Mouse (Mus musculus): Measurements from ENCODE around the gene Lpcat1. TPM values are rescaled to one million over a fixed set of nuclear protein-coding genes. Genes with fewer than 3 reads are reported as not detected.

Lpcat1 gene
- polyA plus RNA-seq, 1 experiment from 2014 or later, result 74.9 TPM

DNA sequence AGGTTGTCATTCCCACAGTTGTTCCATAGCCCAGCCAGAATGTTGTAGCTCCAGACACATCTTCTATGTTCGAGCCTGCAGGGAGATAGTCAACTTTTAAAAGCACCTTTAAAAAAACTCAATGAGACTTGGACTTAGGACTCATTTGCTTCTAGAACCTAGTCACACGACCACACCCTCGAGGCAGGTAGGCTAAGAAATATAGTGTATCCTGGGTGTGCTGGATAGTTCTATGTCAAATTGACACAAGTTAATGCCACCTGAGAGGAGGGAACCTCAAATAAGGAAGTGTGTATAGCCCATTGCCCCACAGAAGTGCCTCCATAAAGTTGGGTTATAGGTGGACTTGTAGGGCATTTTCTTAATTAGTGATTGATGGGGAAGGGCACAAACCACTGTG is 11.7 kb upstream of the Lpcat1 start:
- no peak for ATAC-seq (ENCODE audit: low read depth)
- H3K36me3 ChIP-seq (ENCODE audit: control insufficient read depth, insufficient read depth, low read length), result no peaks in the 10 kb centered on the region
- no peak overlapping the region for H3K4me3 ChIP-seq (ENCODE audit: low read depth, low read length)
- H3K9me3 ChIP-seq (ENCODE audit: control insufficient read depth, low read length), result no peaks in the 10 kb centered on the region
- WGBS, result 85% methylated on average over 3 of the region's 3 CpGs
- H3K27ac ChIP-seq (ENCODE audit: low read depth, low read length), result no peak overlapping the region
- no peaks in the 10 kb centered on the region for H3K27me3 ChIP-seq (ENCODE audit: control insufficient read depth, insufficient read depth, low read length)
- no peak overlapping the region for H3K9ac ChIP-seq (replicated peaks; ENCODE audit: low read depth, low read length)
- no peaks in the 10 kb centered on the region for H3K4me1 ChIP-seq (ENCODE audit: control insufficient read depth, insufficient read depth, low read length)
- H3K4me2 ChIP-seq (ENCODE audit: low read depth, low read length), result no peak overlapping the region

GRCm38 (mm10) chr13:73457301-73457700 is 9.7 kb upstream of the Lpcat1 start:
- Histone ChIP-seq H3K9ac (replicated peaks; ENCODE audit: low read depth, low read length) (no peak overlapping the region), H3K9me3 (ENCODE audit: control insufficient read depth, low read length) (no peaks in the 10 kb centered on the region), H3K27me3 (ENCODE audit: control insufficient read depth, insufficient read depth, low read length) (no peaks in the 10 kb centered on the region), H3K4me2 (ENCODE audit: low read depth, low read length) (no peak overlapping the region), H3K4me1 (ENCODE audit: control insufficient read depth, insufficient read depth, low read length) (no peaks in the 10 kb centered on the region), H3K27ac (ENCODE audit: low read depth, low read length) (no peak overlapping the region), H3K4me3 (ENCODE audit: low read depth, low read length) (no peak overlapping the region), H3K36me3 (ENCODE audit: control insufficient read depth, insufficient read depth, low read length) (no peaks in the 10 kb centered on the region)
- ATAC-seq (ENCODE audit: low read depth), result no peak
- WGBS, result 94% methylated on average over 3 of the region's 4 CpGs

DNA sequence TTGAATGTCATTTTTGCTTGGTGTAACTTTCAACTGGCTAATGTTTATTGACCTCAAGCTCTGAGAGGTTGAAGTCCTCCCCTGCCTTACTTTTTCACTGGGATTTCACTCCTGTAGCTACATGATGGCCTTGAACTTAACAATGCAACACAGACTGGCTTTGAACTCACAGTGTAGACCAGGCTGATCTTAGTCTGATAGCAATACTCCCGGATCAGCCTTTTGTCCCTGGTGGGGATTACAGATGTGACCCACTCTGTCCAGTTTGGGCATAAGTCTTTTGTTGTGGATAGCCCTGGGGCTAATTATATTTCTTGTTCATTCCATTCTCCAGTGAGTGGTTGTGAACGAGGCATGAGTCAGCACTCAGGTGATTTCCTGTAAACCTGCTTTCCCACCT is 9.3 kb upstream of the Lpcat1 start:
- H3K27ac ChIP-seq (ENCODE audit: low read depth, low read length), result no peak overlapping the region
- no peak overlapping the region for H3K4me3 ChIP-seq (ENCODE audit: low read depth, low read length)
- H3K9ac ChIP-seq (replicated peaks; ENCODE audit: low read depth, low read length), result no peak overlapping the region
- ATAC-seq (ENCODE audit: low read depth), result no peak
- H3K27me3 ChIP-seq (ENCODE audit: control insufficient read depth, insufficient read depth, low read length), result no peaks in the 10 kb centered on the region
- no peaks in the 10 kb centered on the region for H3K4me1 ChIP-seq (ENCODE audit: control insufficient read depth, insufficient read depth, low read length)
- WGBS, result 75% methylated on average over 2 of the region's 2 CpGs
- no peaks in the 10 kb centered on the region for H3K9me3 ChIP-seq (ENCODE audit: control insufficient read depth, low read length)
- no peaks in the 10 kb centered on the region for H3K36me3 ChIP-seq (ENCODE audit: control insufficient read depth, insufficient read depth, low read length)
- no peak overlapping the region for H3K4me2 ChIP-seq (ENCODE audit: low read depth, low read length)

GRCm38 (mm10) chr13:73458719-73459118 is 8.3 kb upstream of the Lpcat1 start:
- Histone ChIP-seq H3K9ac (replicated peaks; ENCODE audit: low read depth, low read length) (no peak overlapping the region), H3K36me3 (ENCODE audit: control insufficient read depth, insufficient read depth, low read length) (no peaks in the 10 kb centered on the region), H3K27ac (ENCODE audit: low read depth, low read length) (no peak overlapping the region), H3K4me3 (ENCODE audit: low read depth, low read length) (no peak overlapping the region), H3K27me3 (ENCODE audit: control insufficient read depth, insufficient read depth, low read length) (no peaks in the 10 kb centered on the region), H3K9me3 (ENCODE audit: control insufficient read depth, low read length) (no peaks in the 10 kb centered on the region), H3K4me1 (ENCODE audit: control insufficient read depth, insufficient read depth, low read length) (no peaks in the 10 kb centered on the region), H3K4me2 (ENCODE audit: low read depth, low read length) (no peak overlapping the region)
- no peak for ATAC-seq (ENCODE audit: low read depth)
- WGBS, result 69% methylated on average over 5 of the region's 5 CpGs

DNA sequence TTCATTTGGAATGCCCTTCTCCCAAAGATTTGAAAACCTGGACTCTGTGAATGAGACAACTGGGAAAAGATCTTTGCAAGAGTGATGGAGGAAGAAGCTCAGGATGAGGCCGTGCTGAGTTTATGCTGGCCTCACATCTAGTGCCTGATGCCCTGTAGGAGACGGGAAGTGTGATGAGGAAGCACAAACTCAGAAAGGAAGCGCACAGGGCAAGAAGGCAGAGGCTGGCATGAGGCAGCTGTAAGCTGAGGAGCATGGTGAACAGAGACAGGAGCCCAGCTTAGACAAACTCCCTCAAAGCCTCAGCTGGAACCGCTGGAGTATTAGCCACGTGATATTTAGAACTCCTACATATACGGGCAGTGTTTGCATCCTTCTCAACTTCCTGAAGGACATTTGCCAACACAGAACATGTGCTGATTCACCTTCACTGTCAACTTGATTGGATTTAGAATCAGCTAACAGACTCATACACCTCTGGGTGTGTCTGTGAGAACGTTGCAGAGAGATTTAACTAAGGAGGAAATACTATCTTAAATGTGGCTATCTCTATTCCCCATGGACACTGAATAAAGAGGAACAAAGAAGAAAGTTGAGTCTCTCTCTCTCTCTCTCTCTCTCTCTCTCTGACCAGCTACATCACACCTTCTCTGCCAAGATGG is 7.7 kb upstream of the Lpcat1 start:
- Histone ChIP-seq H3K4me1 (ENCODE audit: control insufficient read depth, insufficient read depth, low read length) (no peaks in the 10 kb centered on the region), H3K36me3 (ENCODE audit: control insufficient read depth, insufficient read depth, low read length) (no peaks in the 10 kb centered on the region), H3K27ac (ENCODE audit: low read depth, low read length) (no peak overlapping the region), H3K4me3 (ENCODE audit: low read depth, low read length) (no peak overlapping the region), H3K27me3 (ENCODE audit: control insufficient read depth, insufficient read depth, low read length) (no peaks in the 10 kb centered on the region), H3K9ac (replicated peaks; ENCODE audit: low read depth, low read length) (no peak overlapping the region), H3K4me2 (ENCODE audit: low read depth, low read length) (no peak overlapping the region), H3K9me3 (ENCODE audit: control insufficient read depth, low read length) (no peaks in the 10 kb centered on the region)
- no peak for ATAC-seq (ENCODE audit: low read depth)
- WGBS, result 77% methylated on average over 7 of the region's 7 CpGs

DNA sequence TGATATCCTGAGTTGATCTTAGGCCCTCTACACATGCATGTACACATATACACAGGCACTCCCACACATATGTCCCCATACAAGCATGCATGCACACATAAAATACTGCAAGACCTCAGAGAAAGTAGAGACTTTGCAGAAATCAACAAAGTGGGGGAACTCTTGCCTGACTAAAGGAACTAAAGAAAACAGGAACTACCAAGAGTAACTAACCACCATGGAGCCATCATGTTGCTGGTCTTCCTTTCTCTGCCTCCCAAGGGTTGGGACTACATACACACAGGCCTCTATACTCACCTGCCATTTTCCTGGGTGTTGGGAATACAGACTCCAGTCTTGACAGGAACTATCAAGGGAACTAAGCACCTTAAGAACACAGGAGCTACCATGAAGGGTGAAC is 5.4 kb upstream of the Lpcat1 start:
- no peaks in the 10 kb centered on the region for H3K36me3 ChIP-seq (ENCODE audit: control insufficient read depth, insufficient read depth, low read length)
- no peak overlapping the region for H3K4me3 ChIP-seq (ENCODE audit: low read depth, low read length)
- H3K9me3 ChIP-seq (ENCODE audit: control insufficient read depth, low read length), result no peaks in the 10 kb centered on the region
- no peak overlapping the region for H3K9ac ChIP-seq (replicated peaks; ENCODE audit: low read depth, low read length)
- no peak for ATAC-seq (ENCODE audit: low read depth)
- no peak overlapping the region for H3K4me2 ChIP-seq (ENCODE audit: low read depth, low read length)
- H3K27ac ChIP-seq (ENCODE audit: low read depth, low read length), result no peak overlapping the region
- no peaks in the 10 kb centered on the region for H3K4me1 ChIP-seq (ENCODE audit: control insufficient read depth, insufficient read depth, low read length)
- no peaks in the 10 kb centered on the region for H3K27me3 ChIP-seq (ENCODE audit: control insufficient read depth, insufficient read depth, low read length)

GRCm38 (mm10) chr13:73465156-73465555 is 1.8 kb upstream of the Lpcat1 start:
- Histone ChIP-seq H3K4me2 (ENCODE audit: low read depth, low read length) (no peak overlapping the region), H3K4me1 (ENCODE audit: control insufficient read depth, insufficient read depth, low read length) (peaks cover 21% of the 10 kb centered on the region), H3K27me3 (ENCODE audit: control insufficient read depth, insufficient read depth, low read length) (peaks cover 3% of the 10 kb centered on the region; the same call in 1 of the 2 replicates), H3K27ac (ENCODE audit: low read depth, low read length) (peak overlapping the region; percentile 48; the same call in 1 of the 2 replicates), H3K9ac (replicated peaks; ENCODE audit: low read depth, low read length) (no peak overlapping the region), H3K4me3 (ENCODE audit: low read depth, low read length) (no peak overlapping the region), H3K36me3 (ENCODE audit: control insufficient read depth, insufficient read depth, low read length) (no peaks in the 10 kb centered on the region), H3K9me3 (ENCODE audit: control insufficient read depth, low read length) (no peaks in the 10 kb centered on the region)
- ATAC-seq (ENCODE audit: low read depth), result no peak
- WGBS, result 40% methylated on average over 2 of the region's 2 CpGs

DNA sequence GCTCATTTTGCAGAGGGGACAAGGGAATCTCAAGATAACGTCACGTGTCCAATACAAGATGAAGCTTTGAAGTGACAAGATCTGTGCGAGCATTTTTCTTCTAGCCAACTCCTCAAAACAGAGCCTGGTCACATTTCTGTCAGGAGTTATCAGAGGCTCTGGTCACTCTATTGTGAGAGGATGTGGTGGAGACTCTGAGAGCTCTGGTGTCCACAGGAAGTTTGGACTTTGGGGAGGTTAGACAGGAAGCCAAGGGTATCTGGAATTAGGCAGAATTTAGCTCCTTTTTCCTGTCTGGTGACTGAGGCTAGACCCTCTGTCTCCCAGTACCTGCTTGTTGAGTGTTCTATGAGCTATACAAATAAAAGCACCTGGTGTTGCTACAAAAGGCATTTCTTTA is 586 bp upstream of the Lpcat1 start:
- no peak for ATAC-seq (ENCODE audit: low read depth)
- Histone ChIP-seq H3K27ac (ENCODE audit: low read depth, low read length) (no peak overlapping the region), H3K9me3 (ENCODE audit: control insufficient read depth, low read length) (no peaks in the 10 kb centered on the region), H3K4me2 (ENCODE audit: low read depth, low read length) (peak overlapping the region; percentile 86; the same call in 1 of the 2 replicates), H3K4me3 (ENCODE audit: low read depth, low read length) (no peak overlapping the region), H3K27me3 (ENCODE audit: control insufficient read depth, insufficient read depth, low read length) (peaks cover 3% of the 10 kb centered on the region; the same call in 1 of the 2 replicates), H3K9ac (replicated peaks; ENCODE audit: low read depth, low read length) (no peak overlapping the region), H3K36me3 (ENCODE audit: control insufficient read depth, insufficient read depth, low read length) (no peaks in the 10 kb centered on the region), H3K4me1 (ENCODE audit: control insufficient read depth, insufficient read depth, low read length) (peaks cover 21% of the 10 kb centered on the region)
- 86% methylated on average over 3 of the region's 3 CpGs for WGBS

DNA sequence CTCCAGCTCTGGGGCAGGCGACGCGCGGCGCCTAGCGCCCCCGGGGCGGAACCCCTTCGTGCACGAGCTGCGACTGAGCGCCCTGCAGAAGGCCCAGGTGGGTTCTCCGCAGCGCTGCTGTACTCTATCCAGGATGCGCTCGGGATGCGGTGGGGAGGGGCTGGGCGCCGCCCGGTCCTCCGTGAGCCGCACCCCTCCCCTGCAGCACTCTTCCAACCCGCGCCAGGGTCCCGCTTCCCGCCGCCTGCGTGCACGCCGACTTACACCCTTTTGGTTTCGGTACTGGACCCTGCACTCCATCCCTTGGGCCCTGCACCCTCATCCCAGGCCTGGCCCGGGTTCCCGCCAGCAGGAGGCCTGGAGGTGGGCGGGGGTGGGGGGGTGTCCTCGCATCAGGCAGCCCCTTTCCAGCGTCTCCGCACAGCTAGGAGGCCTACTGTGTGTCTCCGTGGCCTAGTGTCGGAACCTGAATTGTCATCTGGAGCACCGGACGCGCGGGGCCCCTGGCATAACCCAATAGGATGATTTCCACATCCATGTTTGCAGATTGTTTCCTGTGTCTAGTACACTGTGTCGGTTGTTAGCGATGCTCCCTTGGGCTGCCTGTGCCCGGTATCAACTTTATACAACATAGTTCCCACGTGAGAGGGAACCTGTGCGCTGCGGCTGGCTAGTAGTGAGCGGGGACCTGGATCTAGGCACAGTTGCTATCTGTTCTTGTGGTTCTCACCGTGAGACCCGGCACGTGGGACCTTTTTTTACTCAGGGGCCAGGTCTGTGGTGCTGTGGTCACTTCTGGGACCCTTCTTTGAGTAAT is 632 bp downstream of the Lpcat1 start:
- peaks cover 3% of the 10 kb centered on the region; the same call in 1 of the 2 replicates for H3K27me3 ChIP-seq (ENCODE audit: control insufficient read depth, insufficient read depth, low read length)
- H3K9ac ChIP-seq (replicated peaks; ENCODE audit: low read depth, low read length), result peak overlapping the region; percentile 87
- H3K4me2 ChIP-seq (ENCODE audit: low read depth, low read length), result peak overlapping the region; percentile 86
- H3K4me1 ChIP-seq (ENCODE audit: control insufficient read depth, insufficient read depth, low read length), result peaks cover 21% of the 10 kb centered on the region
- peak overlapping the region; percentile 92 for H3K4me3 ChIP-seq (ENCODE audit: low read depth, low read length)
- H3K27ac ChIP-seq (ENCODE audit: low read depth, low read length), result peak overlapping the region; percentile 97
- WGBS, result under 1% methylated on average over 50 of the region's 53 CpGs
- no peaks in the 10 kb centered on the region for H3K9me3 ChIP-seq (ENCODE audit: control insufficient read depth, low read length)
- ATAC-seq (ENCODE audit: low read depth), result peak; percentile 92
- no peaks in the 10 kb centered on the region for H3K36me3 ChIP-seq (ENCODE audit: control insufficient read depth, insufficient read depth, low read length)
